Mouse (Mus musculus) frontal cortex, adult 2 months (tissue): ENCODE results near the gene Kcnk5. TPM values are rescaled to one million over a fixed set of nuclear protein-coding genes. Genes with fewer than 3 reads are reported as not detected.

Source experiments
- DNase-seq, 2 experiments: peaks; one replicate each; pipeline ENCODE4 v3.0.0; 2022; ENCODE audit warnings: low spot score in 1 of 2; ENCODE audit errors: extremely low spot score in 1 of 2
- polyA plus RNA-seq: library from polyadenylated mRNA; depleted of rRNA; stranded (reverse); fragments of >200 nt; gene quantifications from 2 replicates; pipeline ENCODE4 v1.2.3, GENCODE M21; 2012

Kcnk5 gene
- polyA plus RNA-seq, 1 experiment, result 0.86 TPM

DNA sequence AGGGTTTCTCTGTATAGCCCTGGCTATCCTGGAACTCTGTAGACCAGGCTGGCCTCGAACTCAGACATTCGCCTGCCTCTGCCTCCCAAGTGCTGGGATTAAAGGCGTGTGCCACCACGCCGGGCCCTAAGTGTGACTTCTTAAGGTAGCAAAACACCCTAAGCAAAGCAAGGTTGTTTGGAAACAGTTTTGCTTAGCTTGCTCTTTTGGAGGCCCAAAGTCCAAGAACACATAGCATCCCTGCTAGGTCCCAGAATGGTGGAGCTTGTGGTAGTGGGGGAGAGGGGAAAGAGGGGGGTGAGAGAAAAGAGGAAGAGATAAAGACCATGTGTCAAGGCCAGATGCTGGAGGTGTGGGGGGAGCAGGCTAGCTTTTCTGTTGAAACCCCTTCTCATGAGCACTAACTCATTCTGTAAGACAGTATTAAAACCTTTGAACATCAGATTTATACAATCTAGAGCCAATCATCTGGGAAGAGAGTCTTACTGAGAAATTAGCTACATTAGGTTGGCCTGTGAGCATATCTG lies 21.1 kb upstream of the Kcnk5 start:
- no peak for DNase-seq

- DNase-seq, result no peak
Observed at GRCm38 (mm10) chr14:20201066-20201683, 19.6 kb upstream of the Kcnk5 start.

DNA sequence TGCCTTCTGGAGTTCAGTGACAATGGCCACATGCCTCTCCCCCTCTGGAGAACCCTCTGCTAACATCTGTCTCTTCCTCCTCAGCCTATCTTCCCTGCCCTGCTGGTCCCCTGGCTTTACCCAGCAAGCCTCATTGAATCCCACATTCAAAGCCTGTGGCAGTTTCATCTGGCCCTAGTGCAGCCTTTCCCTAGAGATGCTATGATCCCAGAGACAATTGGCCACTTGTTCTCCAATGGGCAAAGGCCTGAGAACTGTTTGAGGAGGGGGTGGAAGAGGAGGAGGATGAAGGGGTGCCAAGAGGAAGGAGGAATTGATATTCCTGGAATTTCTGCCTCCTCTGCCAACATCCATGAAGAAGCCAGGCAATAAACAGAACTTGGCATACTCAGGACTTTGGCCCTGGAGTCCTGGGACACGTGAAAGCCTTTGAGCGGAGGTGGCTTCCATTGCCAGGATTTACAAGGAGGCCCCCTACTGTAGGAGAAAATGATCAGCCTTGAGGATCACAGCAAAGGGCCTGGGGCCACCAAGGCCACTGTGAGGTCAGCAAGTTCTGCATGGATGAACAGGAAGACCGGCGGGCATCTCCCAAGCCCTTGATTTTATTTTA lies 11.6 kb upstream of the Kcnk5 start:
- peak in 1 of 2 experiments; percentile 5 for DNase-seq

GRCm38 (mm10) chr14:20191136-20191735 lies 9.6 kb upstream of the Kcnk5 start:
- DNase-seq, result no peak

GRCm38 (mm10) chr14:20189751-20190150 lies 8.1 kb upstream of the Kcnk5 start:
- DNase-seq, result no peak

- DNase-seq, result no peak
Observed at GRCm38 (mm10) chr14:20185426-20185825, 3.8 kb upstream of the Kcnk5 start.

- DNase-seq, result no peak
Observed at GRCm38 (mm10) chr14:20183701-20184100, 2.1 kb upstream of the Kcnk5 start.

GRCm38 (mm10) chr14:20182596-20182995 lies 987 bp upstream of the Kcnk5 start:
- no peak for DNase-seq

DNA sequence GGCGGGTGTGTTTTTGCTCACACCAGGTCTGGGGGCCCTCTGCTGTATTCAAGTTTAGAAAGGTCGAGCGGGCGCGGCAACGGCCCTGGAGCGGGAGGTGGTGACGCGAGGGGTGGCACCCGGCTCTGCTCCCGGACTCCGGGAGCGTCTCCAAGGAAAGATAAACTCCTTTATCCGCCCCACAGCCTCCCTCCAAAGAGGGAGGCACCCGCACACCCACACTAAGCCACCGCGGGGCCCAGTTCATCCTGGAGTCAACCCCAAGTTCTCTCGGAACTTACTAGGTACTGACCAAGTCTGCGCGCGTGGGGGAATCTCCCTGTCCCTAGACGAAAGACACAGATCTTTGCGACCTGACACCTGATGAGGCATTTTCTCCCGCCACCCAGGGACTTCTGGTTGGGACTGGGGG lies 852 bp downstream of the Kcnk5 start:
- no peak for DNase-seq

GRCm38 (mm10) chr14:20180304-20180703 lies 1.3 kb downstream of the Kcnk5 start:
- no peak for DNase-seq

- no peak for DNase-seq
Observed at GRCm38 (mm10) chr14:20179731-20180280, 1.8 kb downstream of the Kcnk5 start.

GRCm38 (mm10) chr14:20179080-20179479 lies 2.5 kb downstream of the Kcnk5 start:
- DNase-seq, result no peak

GRCm38 (mm10) chr14:20178593-20178992 lies 3.0 kb downstream of the Kcnk5 start:
- DNase-seq, result no peak

DNA sequence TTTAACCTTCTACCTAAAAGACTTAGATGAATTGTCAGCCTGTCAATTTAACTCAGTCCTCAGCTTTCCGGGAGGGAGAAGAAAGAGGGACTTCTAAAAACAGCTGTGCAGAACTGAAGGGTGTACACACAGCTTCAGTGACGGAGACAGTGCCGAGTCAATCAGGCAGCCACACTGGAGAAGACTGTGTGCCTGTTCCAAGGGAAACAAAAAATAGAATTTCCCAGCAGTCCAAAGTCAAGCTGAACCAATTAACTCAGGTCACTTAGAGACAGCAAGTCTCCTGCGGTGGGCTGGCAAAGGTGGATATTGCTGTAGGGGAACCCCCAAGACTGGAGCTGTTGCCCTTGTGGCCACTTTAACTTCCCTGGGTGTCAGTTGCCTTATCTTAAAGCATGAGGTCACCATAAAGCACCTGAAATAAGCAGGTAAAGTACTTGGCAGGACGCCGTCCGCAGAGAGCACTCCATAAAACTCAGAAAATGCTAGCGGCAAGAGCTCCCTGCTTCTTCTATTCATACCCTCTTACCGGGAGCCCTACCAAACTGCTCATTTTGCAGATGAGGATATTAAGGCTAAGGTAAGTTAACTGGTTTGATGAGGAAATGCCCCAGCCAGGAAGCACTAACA lies 4.0 kb downstream of the Kcnk5 start:
- no peak for DNase-seq

DNA sequence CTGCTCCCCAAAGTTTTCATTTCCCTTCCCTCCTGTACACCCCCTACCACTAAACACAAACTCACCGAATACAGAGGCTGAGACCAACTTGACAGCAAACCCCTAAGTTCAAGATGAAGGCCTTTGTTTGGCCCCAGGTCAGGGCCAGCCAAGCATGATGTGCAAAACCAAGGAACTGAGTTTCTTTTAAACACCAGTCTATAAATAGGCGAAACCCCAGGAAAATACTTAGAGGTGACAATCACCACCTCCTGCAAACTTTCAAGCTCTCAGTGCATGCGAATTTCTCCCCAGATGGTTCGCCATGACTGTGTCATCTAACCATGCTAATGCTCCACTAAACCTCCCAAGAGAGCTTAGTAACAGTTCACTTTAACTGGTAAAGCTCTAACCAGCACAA lies 5.9 kb downstream of the Kcnk5 start:
- no peak for DNase-seq

DNA sequence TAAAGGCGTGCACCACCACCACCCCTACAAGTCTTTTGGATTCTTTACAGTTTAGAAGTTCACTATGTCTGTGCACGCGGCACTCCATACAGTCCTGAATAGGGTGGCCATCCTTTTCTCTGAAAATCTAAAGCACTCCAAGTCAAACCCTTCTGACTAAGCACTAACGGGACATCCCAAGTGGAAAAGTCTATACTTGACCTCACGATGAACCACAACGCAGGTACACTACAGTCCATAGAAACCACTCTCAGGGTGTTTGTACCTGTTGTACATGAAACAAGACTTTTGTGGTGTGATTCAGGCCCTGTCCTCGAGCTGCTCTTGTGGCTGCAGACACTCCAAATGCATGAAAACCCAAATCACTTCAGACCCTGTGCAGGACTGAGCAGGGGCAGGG lies 6.5 kb downstream of the Kcnk5 start:
- no peak for DNase-seq

GRCm38 (mm10) chr14:20174696-20175095 lies 6.9 kb downstream of the Kcnk5 start:
- DNase-seq, result no peak

DNA sequence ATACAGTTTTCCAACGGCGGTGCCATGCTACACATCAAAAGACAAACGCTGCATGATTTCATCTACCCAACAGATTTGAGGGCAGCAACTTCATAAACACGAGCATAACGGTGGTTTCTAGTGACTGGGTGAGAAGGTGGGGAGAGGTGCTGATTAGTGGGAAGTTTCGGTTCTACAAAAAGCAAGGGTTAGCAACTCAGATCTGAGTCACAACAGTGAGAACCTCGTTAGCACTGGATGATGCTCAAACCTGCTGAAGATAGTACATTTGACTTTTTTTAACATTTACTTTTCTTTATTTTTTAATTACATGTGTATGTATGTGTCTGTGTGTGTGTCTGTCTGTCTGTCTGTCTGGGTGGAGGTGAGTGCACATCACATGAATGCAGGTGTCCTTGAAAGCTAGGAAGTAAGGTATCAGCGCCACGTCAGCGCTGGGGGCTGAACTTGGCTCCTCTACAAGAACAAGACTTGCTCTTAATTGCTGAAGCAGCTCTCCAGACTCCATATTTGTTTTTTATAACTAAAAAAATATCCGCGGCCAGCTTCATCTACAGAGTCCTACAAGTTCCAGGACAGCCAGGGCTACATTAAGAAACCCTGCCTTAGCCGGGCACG lies 7.6 kb downstream of the Kcnk5 start:
- DNase-seq, result no peak

GRCm38 (mm10) chr14:20172924-20173323 lies 8.7 kb downstream of the Kcnk5 start:
- no peak for DNase-seq

GRCm38 (mm10) chr14:20172509-20172908 lies 9.1 kb downstream of the Kcnk5 start:
- no peak for DNase-seq

GRCm38 (mm10) chr14:20171840-20172239 lies 9.8 kb downstream of the Kcnk5 start:
- no peak for DNase-seq
